Mouse (Mus musculus) heart, postnatal 4 days (tissue): ENCODE data around the gene Tlr8. TPM values are rescaled to one million over a fixed set of nuclear protein-coding genes. Genes with fewer than 3 reads are reported as not detected.

Experiments used
- DNase-seq: peaks from one replicate; pipeline ENCODE4 v3.0.0; 2021
- total RNA-seq, 2 experiments: library from RNA; stranded (reverse); gene quantifications; 2 replicates each; pipeline ENCODE4 v1.2.3; 2021

Gene Tlr8
- total RNA-seq, 2 experiments from 2014 or later: 0.77 to 0.86 TPM

GRCm38 (mm10) chrX:167201365-167201764 lies 62.8 kb downstream of the Tlr8 start:
- DNase-seq: no peak

- no peak for DNase-seq
Observed at GRCm38 (mm10) chrX:167195228-167195649, 68.9 kb downstream of the Tlr8 start.

Other genes with a start within 250 kb of the Tlr8 start
- 100 to 1,000 TPM; 856 to 962 TPM for gene Tmsb4x, start 55.0 kb downstream of the Tlr8 start, total RNA-seq
- under 1 TPM; 0.83 to 0.99 TPM for gene Tlr7, start 66.2 kb upstream of the Tlr8 start, total RNA-seq
- 10 to 100 TPM; 24.9 to 29.2 TPM for gene Prps2, start 118.4 kb upstream of the Tlr8 start, total RNA-seq